Mouse (Mus musculus): Measurements from ENCODE around the gene Tmem204.
A peak's percentile ranks its signal among the peaks of the same experiment; 100 is the strongest.
"Not testable (repeated sequence)": the region's sequence is repeated elsewhere in the genome, so short reads cannot be mapped to it uniquely, and the experiment has no call there.

Tmem204 gene

GRCm38 (mm10) chr17:25083444-25083931 is at the start of gene Tmem204:
TSS of gene Tmem204 (minus strand) at chr17:25083591.
- DNase-seq (ENCODE audit: low spot score in 2 of 2), result no peak

GRCm38 (mm10) chr17:25130060-25130459 is 46.7 kb upstream of the Tmem204 start:
- no peak for DNase-seq (ENCODE audit: low spot score in 2 of 2)

- peak in 1 of 2 experiments; percentile 24 for DNase-seq (ENCODE audit: low spot score in 2 of 2)
Observed at GRCm38 (mm10) chr17:25127681-25128080, 44.3 kb upstream of the Tmem204 start.

- peak; percentile 51 to 60 for DNase-seq (ENCODE audit: low spot score in 2 of 2)
Observed at GRCm38 (mm10) chr17:25127079-25127478, 43.7 kb upstream of the Tmem204 start.

- DNase-seq (ENCODE audit: low spot score in 2 of 2), result not testable (repeated sequence)
Observed at GRCm38 (mm10) chr17:25125442-25126060, 42.2 kb upstream of the Tmem204 start.

- peak; percentile 26 to 65 for DNase-seq (ENCODE audit: low spot score in 2 of 2)
Observed at GRCm38 (mm10) chr17:25123979-25124378, 40.6 kb upstream of the Tmem204 start.

- DNase-seq (ENCODE audit: low spot score in 2 of 2), result no peak
Observed at GRCm38 (mm10) chr17:25120406-25120805, 37.0 kb upstream of the Tmem204 start, which contains the start of gene Ptx4. TSS of gene Ptx4 (plus strand) at chr17:25120760.

GRCm38 (mm10) chr17:25117263-25117662 is 33.9 kb upstream of the Tmem204 start:
- DNase-seq (ENCODE audit: low spot score in 2 of 2), result peak in 1 of 2 experiments; percentile 62

- peak; percentile 95 to 98 for DNase-seq (ENCODE audit: low spot score in 2 of 2)
Observed at GRCm38 (mm10) chr17:25115664-25116432, 32.5 kb upstream of the Tmem204 start, which contains the start of gene Telo2. TSS of gene Telo2 (minus strand) at chr17:25115967.

GRCm38 (mm10) chr17:25114908-25115645 is 31.7 kb upstream of the Tmem204 start:
- peak in 1 of 2 experiments; percentile 61 for DNase-seq (ENCODE audit: low spot score in 2 of 2)

GRCm38 (mm10) chr17:25112423-25112810 is 29.0 kb upstream of the Tmem204 start:
- no peak for DNase-seq (ENCODE audit: low spot score in 2 of 2)

- no peak for DNase-seq (ENCODE audit: low spot score in 2 of 2)
Observed at GRCm38 (mm10) chr17:25111739-25112422, 28.5 kb upstream of the Tmem204 start.

- DNase-seq (ENCODE audit: low spot score in 2 of 2), result no peak
Observed at GRCm38 (mm10) chr17:25111220-25111619, 27.8 kb upstream of the Tmem204 start.

- no peak for DNase-seq (ENCODE audit: low spot score in 2 of 2)
Observed at GRCm38 (mm10) chr17:25110590-25110989, 27.2 kb upstream of the Tmem204 start.

- peak in 1 of 2 experiments; percentile 67 for DNase-seq (ENCODE audit: low spot score in 2 of 2)
Observed at GRCm38 (mm10) chr17:25109578-25109977, 26.2 kb upstream of the Tmem204 start.

- no peak for DNase-seq (ENCODE audit: low spot score in 2 of 2)
Observed at GRCm38 (mm10) chr17:25107786-25108185, 24.4 kb upstream of the Tmem204 start.

- no peak for DNase-seq (ENCODE audit: low spot score in 2 of 2)
Observed at GRCm38 (mm10) chr17:25101338-25101737, 17.9 kb upstream of the Tmem204 start.

- no peak for DNase-seq (ENCODE audit: low spot score in 2 of 2)
Observed at GRCm38 (mm10) chr17:25100052-25100451, 16.7 kb upstream of the Tmem204 start.

- no peak for DNase-seq (ENCODE audit: low spot score in 2 of 2)
Observed at GRCm38 (mm10) chr17:25096221-25096620, 12.8 kb upstream of the Tmem204 start.

- no peak for DNase-seq (ENCODE audit: low spot score in 2 of 2)
Observed at GRCm38 (mm10) chr17:25090450-25090849, 7.1 kb upstream of the Tmem204 start.

GRCm38 (mm10) chr17:25089158-25089557 is 5.8 kb upstream of the Tmem204 start:
- DNase-seq (ENCODE audit: low spot score in 2 of 2), result peak in 1 of 2 experiments; percentile 52
